Comparison of ENCODE assay signal across 28 mouse cellular contexts in the genomic region with DNA sequence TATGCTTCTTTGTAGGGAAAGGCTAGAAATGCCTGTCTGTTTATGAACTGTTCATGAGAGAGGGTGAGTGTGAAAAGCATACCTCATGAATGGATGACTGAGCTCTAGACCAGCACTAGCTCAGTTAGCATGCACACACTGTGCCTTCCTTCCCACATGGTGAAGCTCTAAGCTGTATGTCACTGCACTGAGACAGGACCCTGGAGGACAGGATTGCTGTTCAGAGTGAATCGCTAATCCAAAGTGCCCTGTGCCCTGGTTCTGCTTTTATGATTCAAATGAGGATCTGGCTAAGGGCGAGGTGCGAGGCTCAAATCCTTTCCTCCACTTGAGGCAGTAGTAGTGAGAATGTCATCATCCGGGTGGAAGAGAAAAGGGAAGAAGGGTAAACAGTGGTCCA.
DNase-seq lines count a peak whose midpoint lies in the region; ATAC-seq and TF ChIP-seq lines count a peak whose summit lies in the region.
"Had no signal": no experiment of that assay in that cellular context is flagged by ENCODE, and none has a peak within 500 bp of the region (broad histone marks: within the 10 kb centered on the region; RNA-seq: fewer than 3 reads in every experiment).

No protein-coding gene starts in this region.

- no peaks in the 10 kb centered on the region for H3K36me3 ChIP-seq in kidney, postnatal 0 days (ENCODE audit: insufficient read depth, low read length)
- no peaks in the 10 kb centered on the region for H3K36me3 ChIP-seq in midbrain, embryonic 14.5 days (ENCODE audit: control insufficient read depth, insufficient read depth, low read length)
- H3K36me3 ChIP-seq: embryonic facial prominence, embryonic 13.5 days; forebrain, embryonic 10.5 days; G1E; hindbrain, embryonic 12.5 days; limb, embryonic 13.5 days; liver, embryonic 12.5 days; neural tube, embryonic 15.5 days had no signal

- no peak overlapping the region for H3K4me3 ChIP-seq in kidney, postnatal 0 days (replicated peaks; ENCODE audit: low read depth, low read length)
- no peak overlapping the region for H3K4me3 ChIP-seq in midbrain, embryonic 14.5 days (replicated peaks; ENCODE audit: low read depth, low read length)
- H3K4me3 ChIP-seq: embryonic facial prominence, embryonic 13.5 days; forebrain, embryonic 10.5 days; hindbrain, embryonic 12.5 days; limb, embryonic 13.5 days; liver, embryonic 12.5 days; megakaryocyte, embryonic 14.5 days; neural tube, embryonic 15.5 days had no signal

- no peak overlapping the region for H3K27ac ChIP-seq in kidney, postnatal 0 days
- no peak overlapping the region for H3K27ac ChIP-seq in midbrain, embryonic 14.5 days (replicated peaks; ENCODE audit: low read depth, low read length)
- H3K27ac ChIP-seq: embryonic facial prominence, embryonic 13.5 days; forebrain, embryonic 10.5 days; hindbrain, embryonic 12.5 days; limb, embryonic 13.5 days; liver, embryonic 12.5 days; neural tube, embryonic 15.5 days had no signal

- H3K27me3 ChIP-seq in kidney, postnatal 0 days (ENCODE audit: insufficient read depth, low read length): no peaks in the 10 kb centered on the region
- H3K27me3 ChIP-seq in midbrain, embryonic 14.5 days (ENCODE audit: control insufficient read depth, insufficient read depth, low read length): no peaks in the 10 kb centered on the region
- H3K27me3 ChIP-seq: embryonic facial prominence, embryonic 13.5 days; hindbrain, embryonic 12.5 days; limb, embryonic 13.5 days; liver, embryonic 12.5 days; neural tube, embryonic 15.5 days had no signal

- 0 out of 2 replicates have a peak, but pooled peaks have one; percentile 3 for TF ChIP-seq CTCF in kidney, postnatal 0 days (IDR thresholded peaks at IDR 0.05; ENCODE audit: low read depth)

- H3K9ac ChIP-seq in kidney, postnatal 0 days (ENCODE audit: low read depth, low read length): no peak overlapping the region
- H3K9ac ChIP-seq in midbrain, embryonic 14.5 days (replicated peaks; ENCODE audit: low read length): no peak overlapping the region
- H3K9ac ChIP-seq: embryonic facial prominence, embryonic 13.5 days; hindbrain, embryonic 12.5 days; limb, embryonic 13.5 days; liver, embryonic 12.5 days; liver, postnatal 0 days; neural tube, embryonic 15.5 days had no signal

- no peak for DNase-seq in kidney, postnatal 0 days (ENCODE audit: low spot score)
- DNase-seq in kidney, adult 18-20 months: no peak
- DNase-seq in ES-CJ7 (ENCODE audit: low read depth, low spot score) (peak; percentile 34), ZHBTc4 (ENCODE audit: low read depth, low spot score) (peak; percentile 13)
- DNase-seq in midbrain, embryonic 14.5 days: peak; percentile 19
- no peak for DNase-seq in gastrocnemius, postnatal 10 days
- no peak for DNase-seq in layer of hippocampus, adult 9-11 months
- DNase-seq: B cell, adult 2 months; cerebellum, adult 8-10 months; cerebellum, postnatal 36 days; gastrocnemius, postnatal 14 days; heart, postnatal 14 days; kidney, adult 9 months; kidney, postnatal 14 days; liver, postnatal 0 days; lung, postnatal 4 days; right cerebral cortex, postnatal 25 days; spleen, adult 18-20 months; thymus, postnatal 25 days had no signal

- H3K4me2 ChIP-seq in kidney, postnatal 0 days (ENCODE audit: low read length): no peak overlapping the region
- no peak overlapping the region for H3K4me2 ChIP-seq in midbrain, embryonic 14.5 days (ENCODE audit: low read length)
- H3K4me2 ChIP-seq: embryonic facial prominence, embryonic 13.5 days; hindbrain, embryonic 12.5 days; limb, embryonic 13.5 days; liver, embryonic 12.5 days; neural tube, embryonic 15.5 days had no signal

- H3K4me1 ChIP-seq in kidney, postnatal 0 days (replicated peaks; ENCODE audit: insufficient read depth, low read length): no peaks in the 10 kb centered on the region
- H3K4me1 ChIP-seq in midbrain, embryonic 14.5 days (ENCODE audit: control insufficient read depth, insufficient read depth, low read length): no peaks in the 10 kb centered on the region
- H3K4me1 ChIP-seq: embryonic facial prominence, embryonic 13.5 days; hindbrain, embryonic 12.5 days; limb, embryonic 13.5 days; liver, embryonic 12.5 days; neural tube, embryonic 15.5 days had no signal

- no peaks in the 10 kb centered on the region for H3K9me3 ChIP-seq in kidney, postnatal 0 days (replicated peaks; ENCODE audit: low read length)
- H3K9me3 ChIP-seq in midbrain, embryonic 14.5 days (ENCODE audit: control insufficient read depth, low read length): no peaks in the 10 kb centered on the region
- H3K9me3 ChIP-seq: embryonic facial prominence, embryonic 13.5 days; forebrain, embryonic 10.5 days; hindbrain, embryonic 12.5 days; limb, embryonic 13.5 days; liver, embryonic 12.5 days; megakaryocyte, embryonic 14.5 days; neural tube, embryonic 15.5 days had no signal

- 56% methylated on average over 4 of the region's 4 CpGs for WGBS in kidney, postnatal 0 days
- 10% methylated on average over 4 of the region's 4 CpGs for WGBS in midbrain, embryonic 14.5 days

- no peak for ATAC-seq in kidney, postnatal 0 days (replicated peaks; ENCODE audit: low FRiP score, low read depth)
- no peak for ATAC-seq in midbrain, embryonic 14.5 days (ENCODE audit: low FRiP score, low TSS enrichment)
- ATAC-seq: intestine, embryonic 16.5 days; liver, embryonic 12.5 days; liver, postnatal 0 days had no signal

Comparison
In these comparisons a context has a peak if more than half of its experiments do, and no peak if none do; other contexts are left out.
1. DNase-seq: peak in ES-CJ7 (single experiment), ZHBTc4 (single experiment) and midbrain, embryonic 14.5 days (single experiment); none in kidney, postnatal 0 days (single experiment), kidney, adult 18-20 months (single experiment), gastrocnemius, postnatal 10 days (single experiment) and layer of hippocampus, adult 9-11 months (single experiment).